Mouse (Mus musculus) urinary bladder, postnatal 10 days (tissue): ENCODE results near the gene Ccr5.

Experiments used
- DNase-seq: peaks from one replicate; pipeline ENCODE4 v3.0.0; 2022; ENCODE audit warnings: low spot score

Gene Ccr5

DNA sequence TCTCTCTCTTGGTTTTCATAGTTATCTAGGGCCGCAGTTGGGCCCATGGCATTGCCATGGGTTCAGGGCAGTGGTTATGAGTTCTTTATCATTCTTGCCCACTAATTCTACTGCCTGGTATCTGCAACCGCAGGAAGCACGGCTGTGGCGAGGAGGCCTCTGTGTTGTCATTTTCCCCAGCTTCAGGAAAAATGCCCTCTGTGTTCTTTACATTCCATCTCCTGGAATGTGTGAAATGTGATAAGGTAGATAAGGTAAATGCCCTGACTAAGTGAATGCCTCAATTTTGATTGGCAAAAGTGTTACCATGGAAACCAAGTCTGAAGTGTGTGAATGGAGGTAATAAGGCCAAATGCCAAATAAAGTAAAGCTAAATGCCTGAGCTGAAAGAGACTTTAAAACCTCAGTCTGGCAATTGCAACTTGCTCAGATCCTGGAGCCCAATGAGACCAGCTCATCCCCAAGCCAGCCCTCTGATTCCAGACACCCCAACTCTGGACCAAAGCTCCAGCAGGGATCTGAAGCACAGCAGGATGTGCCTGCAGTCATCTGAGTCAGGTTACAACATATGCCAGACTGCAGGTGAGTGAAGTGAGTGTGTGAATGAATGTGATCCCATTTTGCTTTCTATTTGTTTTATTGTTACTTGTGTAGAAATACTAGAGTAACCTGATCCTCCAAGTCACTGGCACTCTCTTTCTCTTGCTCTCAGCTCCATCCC is 16.9 kb downstream of the Ccr5 start:
- DNase-seq: no peak

DNA sequence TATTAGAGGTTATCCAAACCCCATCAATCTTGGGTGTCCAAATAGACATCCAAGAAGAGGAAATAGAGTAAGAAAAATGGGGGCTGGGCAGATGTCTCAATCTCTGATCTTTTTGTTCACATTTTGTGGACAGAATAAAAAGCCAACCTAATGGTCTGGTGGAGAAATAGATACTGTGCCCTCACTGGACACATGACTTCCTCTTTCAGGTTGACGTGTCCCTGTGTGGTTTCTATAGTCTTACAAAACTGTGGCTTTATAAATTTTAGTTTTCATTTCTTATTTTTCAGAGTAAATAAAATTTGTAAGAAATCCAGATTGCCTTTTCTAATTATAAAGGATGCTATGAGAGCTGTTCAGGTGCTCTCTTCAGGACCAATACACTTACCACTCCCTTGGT is 22.3 kb downstream of the Ccr5 start:
- DNase-seq: no peak

DNA sequence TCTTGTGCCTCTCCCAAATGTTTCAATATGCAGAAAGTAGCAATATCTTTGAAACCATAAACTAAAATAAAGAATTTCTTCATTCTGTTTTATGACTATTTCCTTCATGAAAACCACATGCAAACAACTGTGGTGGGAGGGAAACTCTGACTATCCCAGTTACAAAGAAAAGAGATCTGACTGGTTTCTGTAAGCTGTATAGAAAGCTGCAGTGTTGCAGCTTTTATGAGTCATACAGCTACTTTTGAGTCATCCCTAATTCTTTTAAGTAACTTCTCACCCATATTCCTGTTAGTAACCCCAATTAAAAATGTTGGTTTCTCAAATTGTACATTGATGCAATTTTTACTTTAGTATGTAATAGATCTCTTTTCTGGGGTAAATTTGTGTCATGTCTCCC is 25.0 kb downstream of the Ccr5 start:
- no peak for DNase-seq
